Mouse (Mus musculus): ENCODE measurements around the gene Tanc2.

- TF ChIP-seq CTCF (IDR thresholded peaks at IDR 0.05) (no peak), EP300 (IDR thresholded peaks at IDR 0.05) (no peak)
These were observed 331.1 kb downstream of the Tanc2 start for GRCm38 (mm10) chr11:105920836-105921235.

All from lung, postnatal 0 days (tissue).